12 mouse cellular contexts compared by ENCODE assay signal in the genomic region with DNA sequence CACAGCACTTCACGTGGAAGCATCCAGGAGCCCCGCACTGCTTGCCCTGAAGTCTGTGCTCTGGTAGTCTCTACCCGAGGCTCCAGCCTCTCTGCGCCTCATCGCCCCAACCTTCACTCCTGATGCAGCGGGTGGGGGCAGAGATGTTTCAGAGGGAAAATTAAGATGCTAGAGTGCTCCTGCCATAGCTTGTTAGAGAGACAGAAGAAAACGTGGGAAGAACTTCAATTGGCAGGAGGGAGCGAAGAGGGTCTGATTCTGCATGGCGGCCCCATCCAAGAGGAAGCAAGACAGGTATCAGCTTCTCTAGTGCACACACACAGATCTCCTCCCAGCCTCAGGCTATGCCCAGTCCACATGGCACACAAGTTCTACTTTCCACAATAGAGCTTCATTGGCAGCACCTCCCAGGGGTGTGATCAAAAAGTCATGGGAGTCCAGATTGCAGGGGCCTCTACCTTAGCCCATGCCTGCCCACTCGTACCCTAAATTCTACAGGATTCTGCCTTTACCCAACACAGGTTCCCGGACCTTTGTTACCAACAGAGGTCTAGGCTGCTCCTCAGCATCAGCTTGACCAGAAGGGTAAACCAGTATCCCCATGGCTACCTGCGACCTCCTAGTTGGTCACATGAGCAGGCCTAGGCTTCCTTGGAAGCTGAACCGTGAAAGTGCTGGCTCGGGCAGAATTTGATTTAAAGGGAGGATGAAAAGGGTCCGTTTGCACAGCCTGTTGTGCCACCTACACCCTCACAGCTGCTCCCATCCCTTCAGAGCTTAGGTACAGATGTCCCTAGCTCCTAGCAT. TPM values are rescaled to one million over a fixed set of nuclear protein-coding genes. Genes with fewer than 3 reads are reported as not detected.
DNase-seq lines count a peak whose midpoint lies in the region; ATAC-seq and TF ChIP-seq lines count a peak whose summit lies in the region.
"Had no signal": no experiment of that assay in that cellular context is flagged by ENCODE, and none has a peak within 500 bp of the region (broad histone marks: within the 10 kb centered on the region; RNA-seq: fewer than 3 reads in every experiment).

No protein-coding gene starts in this region.

- no peaks in the 10 kb centered on the region for H3K36me3 ChIP-seq in forebrain, embryonic 16.5 days (ENCODE audit: control insufficient read depth, insufficient read depth)
- 0 out of 2 replicates have a peak, but pooled peaks cover 7% of the 10 kb centered on the region for H3K36me3 ChIP-seq in neural tube, embryonic 13.5 days
- H3K36me3 ChIP-seq in intestine, postnatal 0 days (ENCODE audit: control insufficient read depth, insufficient read depth) = no peaks in the 10 kb centered on the region
- H3K36me3 ChIP-seq: limb, embryonic 15.5 days had no signal

- peak overlapping the region; percentile 49; the same call in 1 of the 2 replicates for H3K4me2 ChIP-seq in forebrain, embryonic 16.5 days (ENCODE audit: low read length)
- peak overlapping the region; percentile 74 for H3K4me2 ChIP-seq in neural tube, embryonic 13.5 days
- H3K4me2 ChIP-seq in intestine, postnatal 0 days (replicated peaks; ENCODE audit: low read depth) = no peak overlapping the region
- H3K4me2 ChIP-seq: limb, embryonic 15.5 days had no signal

- no peaks in the 10 kb centered on the region for H3K9me3 ChIP-seq in forebrain, embryonic 16.5 days (ENCODE audit: control insufficient read depth, low read length)
- no peaks in the 10 kb centered on the region for H3K9me3 ChIP-seq in neural tube, embryonic 13.5 days
- no peaks in the 10 kb centered on the region for H3K9me3 ChIP-seq in intestine, postnatal 0 days (ENCODE audit: control insufficient read depth)
- H3K9me3 ChIP-seq: limb, embryonic 15.5 days had no signal

- 0 out of 2 replicates have a peak overlapping the region, but pooled peaks have one; percentile 5 for H3K9ac ChIP-seq in forebrain, embryonic 16.5 days (replicated peaks; ENCODE audit: low read depth, low read length)
- peak overlapping the region; percentile 100 for H3K9ac ChIP-seq in neural tube, embryonic 13.5 days
- no peak overlapping the region for H3K9ac ChIP-seq in intestine, postnatal 0 days (ENCODE audit: low read depth, low read length)
- H3K9ac ChIP-seq: limb, embryonic 15.5 days had no signal

- no peak overlapping the region for H3K4me3 ChIP-seq in cerebellum, adult 2 months (replicated peaks; ENCODE audit: insufficient read depth, low read depth, low read length)
- H3K4me3 ChIP-seq in forebrain, embryonic 16.5 days (replicated peaks; ENCODE audit: low read length) = no peak overlapping the region
- no peak overlapping the region for H3K4me3 ChIP-seq in neural tube, embryonic 13.5 days
- H3K4me3 ChIP-seq in intestine, postnatal 0 days (ENCODE audit: low read depth, low read length) = no peak overlapping the region
- H3K4me3 ChIP-seq: limb, embryonic 15.5 days had no signal

- no peak for ATAC-seq in forebrain, embryonic 16.5 days
- ATAC-seq in neural tube, embryonic 13.5 days (ENCODE audit: low read depth) = no peak
- ATAC-seq in intestine, postnatal 0 days = no peak

- 44% methylated on average over 15 of the region's 15 CpGs for WGBS in cerebellum, adult 2 months
- WGBS in forebrain, embryonic 16.5 days = 65% methylated on average over 15 of the region's 15 CpGs
- 50% methylated on average over 15 of the region's 15 CpGs for WGBS in neural tube, embryonic 13.5 days
- whole genome bisulfite sequencing in intestine, postnatal 0 days = 73% methylated on average over 15 of the region's 15 CpGs

- peak; percentile 4; the same call in 1 of the 2 replicates for TF ChIP-seq POLR2A in cerebellum, adult 2 months (IDR thresholded peaks at IDR 0.05; ENCODE audit: borderline replicate concordance, insufficient read depth, low read length)

- peak overlapping the region; percentile 8 for H3K27ac ChIP-seq in cerebellum, adult 2 months (ENCODE audit: insufficient read depth, low read length)
- peak overlapping the region; percentile 53 for H3K27ac ChIP-seq in forebrain, embryonic 16.5 days (ENCODE audit: low read length)
- peak overlapping the region; percentile 99 for H3K27ac ChIP-seq in neural tube, embryonic 13.5 days (replicated peaks)
- no peak overlapping the region for H3K27ac ChIP-seq in intestine, postnatal 0 days (ENCODE audit: low read depth, low read length)
- H3K27ac ChIP-seq: limb, embryonic 15.5 days had no signal

- TF ChIP-seq CTCF in cerebellum, adult 2 months (IDR thresholded peaks at IDR 0.05; ENCODE audit: borderline replicate concordance, insufficient read depth, low read depth, low read length) = no peak
- TF ChIP-seq CTCF in intestine, postnatal 0 days (IDR thresholded peaks at IDR 0.05; ENCODE audit: low read depth) = no peak

- DNase-seq in cerebellum, adult 2 months = peak; percentile 42 to 51
- DNase-seq in cerebellum, adult 11 months = no peak
- DNase-seq in layer of hippocampus, adult 9-10 months (ENCODE audit: low spot score) = peak; percentile 13
- no peak for DNase-seq in liver
- no peak for DNase-seq in lung, postnatal 10 days
- DNase-seq: gastrocnemius, postnatal 25 days; lung, postnatal 14 days had no signal

- peaks cover 40% of the 10 kb centered on the region for H3K4me1 ChIP-seq in cerebellum, adult 2 months (ENCODE audit: control insufficient read depth, insufficient read depth, low read length)
- H3K4me1 ChIP-seq in forebrain, embryonic 16.5 days (replicated peaks; ENCODE audit: control insufficient read depth, insufficient read depth, low read length) = peaks cover 25% of the 10 kb centered on the region
- H3K4me1 ChIP-seq in neural tube, embryonic 13.5 days (replicated peaks) = peaks cover 53% of the 10 kb centered on the region
- 0 out of 2 replicates have a peak, but pooled peaks cover 3% of the 10 kb centered on the region for H3K4me1 ChIP-seq in intestine, postnatal 0 days (replicated peaks; ENCODE audit: control insufficient read depth, insufficient read depth, low read length)

- H3K27me3 ChIP-seq in cerebellum, adult 2 months (ENCODE audit: control insufficient read depth, insufficient read depth, low read length) = no peaks in the 10 kb centered on the region
- H3K27me3 ChIP-seq in forebrain, embryonic 16.5 days (replicated peaks; ENCODE audit: control insufficient read depth, insufficient read depth, low read length) = no peaks in the 10 kb centered on the region; the same call in 1 of the 2 replicates
- H3K27me3 ChIP-seq in neural tube, embryonic 13.5 days = 0 out of 2 replicates have a peak, but pooled peaks cover 5% of the 10 kb centered on the region
- peaks cover 47% of the 10 kb centered on the region for H3K27me3 ChIP-seq in intestine, postnatal 0 days (replicated peaks; ENCODE audit: control insufficient read depth, insufficient read depth, low read length)

RNA-seq across cellular contexts. Expression of gene Ythdf1, which starts 23.7 kb away (rescaled TPM):
- polyA plus RNA-seq in cerebellum, adult 2 months (2012; rRNA removed) = 52.3 and 59.7 TPM in 2 replicates
- polyA plus RNA-seq in forebrain, embryonic 16.5 days (2015; fragmentation: Nextera tagmentation; extraction: Ambion mirVana) = 44.9 and 50.1 TPM in 2 replicates
- polyA plus RNA-seq in neural tube, embryonic 13.5 days (2015; fragmentation: Nextera tagmentation; extraction: Ambion mirVana) = 50.7 and 55.9 TPM in 2 replicates
- polyA plus RNA-seq in intestine, postnatal 0 days (2015; fragmentation: Nextera tagmentation; extraction: Ambion mirVana) = 24.2 and 26.8 TPM in 2 replicates

RNA-seq across cellular contexts. Expression of gene Birc7, which starts 31.8 kb away (rescaled TPM):
- polyA plus RNA-seq in cerebellum, adult 2 months (2012; rRNA removed) = 1.0 TPM in 2 replicates
- not detected in 2 replicates for polyA plus RNA-seq in forebrain, embryonic 16.5 days (2015; fragmentation: Nextera tagmentation; extraction: Ambion mirVana)
- polyA plus RNA-seq in neural tube, embryonic 13.5 days (2015; fragmentation: Nextera tagmentation; extraction: Ambion mirVana) = 0.43 and 0.60 TPM in 2 replicates
- not detected in 2 replicates for polyA plus RNA-seq in intestine, postnatal 0 days (2015; fragmentation: Nextera tagmentation; extraction: Ambion mirVana)
- polyA plus RNA-seq: large intestine, adult 2 months; limb, embryonic 15.5 days had no signal

RNA-seq across cellular contexts. Expression of gene Nkain4, which starts 57.5 kb away (rescaled TPM):
- 64.1 and 75.2 TPM in 2 replicates for polyA plus RNA-seq in cerebellum, adult 2 months (2012; rRNA removed)
- polyA plus RNA-seq in forebrain, embryonic 16.5 days (2015; fragmentation: Nextera tagmentation; extraction: Ambion mirVana) = 52.3 and 56.7 TPM in 2 replicates
- 88.1 and 106 TPM in 2 replicates for polyA plus RNA-seq in neural tube, embryonic 13.5 days (2015; fragmentation: Nextera tagmentation; extraction: Ambion mirVana)
- 22.9 and 25.9 TPM in 2 replicates for polyA plus RNA-seq in intestine, postnatal 0 days (2015; fragmentation: Nextera tagmentation; extraction: Ambion mirVana)

Comparison
In these comparisons a context has a peak if more than half of its experiments do, and no peak if none do; other contexts are left out.
1. DNase-seq: peak in cerebellum, adult 2 months (2 of 2) and layer of hippocampus, adult 9-10 months (single experiment); none in cerebellum, adult 11 months (single experiment), liver (single experiment) and lung, postnatal 10 days (single experiment).